Mouse (Mus musculus): ENCODE results near the gene Zfp689. TPM values are rescaled to one million over a fixed set of nuclear protein-coding genes. Genes with fewer than 3 reads are reported as not detected.
"Not testable (repeated sequence)": the region's sequence is repeated elsewhere in the genome, so short reads cannot be mapped to it uniquely, and the experiment has no call there.

The Zfp689 gene
- 3.3 and 4.2 TPM in 2 replicates for total RNA-seq (2021)
- long read RNA-seq, partial matches to known transcripts = 2 of 5 reads
- long read RNA-seq, other reads (novel, unspliced or antisense) = 2 of 5 reads

- DNase-seq = peak; percentile 86
Measured at GRCm38 (mm10) chr7:127448521-127449300, at the start of gene Zfp689. Gene Zfp689, minus strand, starts transcription at chr7:127449158.

DNA sequence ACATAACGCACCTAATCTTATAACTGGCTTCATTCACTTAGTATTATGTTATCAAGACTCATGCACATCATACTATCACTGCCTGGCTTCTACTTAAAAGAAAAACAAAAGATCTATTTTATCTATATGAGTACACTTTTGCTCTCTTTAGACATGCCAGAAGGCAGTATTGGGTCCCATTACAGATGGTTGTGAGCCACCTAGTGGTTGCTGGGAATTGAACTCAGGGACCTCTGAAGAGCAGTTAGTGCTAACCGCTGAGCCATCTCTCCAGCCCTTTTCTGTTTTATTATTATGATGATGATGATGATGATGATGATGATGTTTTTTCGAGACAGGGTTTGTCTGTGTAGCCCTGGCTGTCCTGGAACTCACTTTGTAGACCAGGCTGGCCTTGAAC, 49.4 kb upstream of the Zfp689 start:
- no peak for DNase-seq

GRCm38 (mm10) chr7:127497382-127497781, 48.4 kb upstream of the Zfp689 start:
- DNase-seq = no peak

DNA sequence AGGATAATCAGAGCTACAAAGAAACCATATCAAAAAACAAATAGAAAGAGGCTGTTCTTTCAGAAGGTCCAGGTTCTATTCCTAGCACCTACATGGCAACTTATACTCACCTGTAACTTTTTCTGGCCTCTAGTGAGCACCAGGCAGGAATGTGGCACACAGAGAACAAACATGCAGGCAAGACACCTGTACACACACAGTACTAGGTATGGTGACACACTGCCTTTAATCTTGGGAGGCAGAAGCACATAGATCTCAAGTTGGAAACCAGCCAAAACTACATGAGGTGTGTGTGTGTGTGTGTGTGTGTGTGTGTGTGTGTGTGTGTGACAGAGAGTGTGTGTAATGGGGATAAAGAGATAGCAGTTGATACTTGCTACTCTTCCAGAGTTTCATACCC, 45.7 kb upstream of the Zfp689 start:
- no peak for DNase-seq

GRCm38 (mm10) chr7:127491846-127492245, 42.9 kb upstream of the Zfp689 start:
- no peak for DNase-seq

- DNase-seq = no peak
Measured at GRCm38 (mm10) chr7:127489982-127490381, 41.0 kb upstream of the Zfp689 start.

DNA sequence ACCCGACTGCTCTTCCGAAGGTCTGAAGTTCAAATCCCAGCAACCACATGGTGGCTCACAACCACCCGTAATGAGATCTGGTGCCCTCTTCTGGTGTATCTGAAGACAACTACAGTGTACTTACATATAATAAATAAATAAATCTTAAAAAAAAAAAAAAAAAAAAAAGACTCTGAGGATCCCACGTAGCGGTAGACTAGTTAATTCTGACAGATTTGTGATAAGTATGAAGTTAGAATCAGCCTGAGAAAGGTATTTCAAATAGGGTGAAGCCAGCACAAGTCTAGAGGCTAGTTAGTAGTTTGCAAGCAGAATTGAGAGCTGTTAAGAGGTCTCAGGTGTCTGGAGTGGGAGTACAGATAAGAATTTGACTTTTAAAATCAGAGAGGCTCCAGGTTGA, 39.4 kb upstream of the Zfp689 start:
- not testable (repeated sequence) for DNase-seq

DNA sequence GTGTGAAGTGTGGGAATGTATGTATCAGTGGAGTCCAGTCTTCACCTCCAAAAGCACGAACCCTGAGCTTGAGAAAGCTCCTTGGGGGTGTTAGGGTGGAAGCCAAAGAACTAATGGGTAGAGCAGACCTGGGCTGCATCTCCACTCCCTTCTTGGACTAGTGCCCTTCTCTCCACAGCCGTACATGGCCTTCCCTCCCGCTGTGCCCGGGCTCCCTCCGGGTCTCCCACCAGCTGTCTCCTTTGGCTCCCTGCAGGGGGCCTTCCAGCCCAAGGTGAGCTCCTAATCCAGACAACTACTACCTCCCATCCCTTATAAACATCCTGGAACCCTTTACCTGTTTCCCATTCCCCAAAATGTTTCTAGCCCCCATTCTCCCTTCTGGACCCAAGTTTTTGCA, 36.5 kb upstream of the Zfp689 start:
- no peak for DNase-seq

- DNase-seq = no peak
Measured at GRCm38 (mm10) chr7:127480321-127480720, 31.4 kb upstream of the Zfp689 start.

DNA sequence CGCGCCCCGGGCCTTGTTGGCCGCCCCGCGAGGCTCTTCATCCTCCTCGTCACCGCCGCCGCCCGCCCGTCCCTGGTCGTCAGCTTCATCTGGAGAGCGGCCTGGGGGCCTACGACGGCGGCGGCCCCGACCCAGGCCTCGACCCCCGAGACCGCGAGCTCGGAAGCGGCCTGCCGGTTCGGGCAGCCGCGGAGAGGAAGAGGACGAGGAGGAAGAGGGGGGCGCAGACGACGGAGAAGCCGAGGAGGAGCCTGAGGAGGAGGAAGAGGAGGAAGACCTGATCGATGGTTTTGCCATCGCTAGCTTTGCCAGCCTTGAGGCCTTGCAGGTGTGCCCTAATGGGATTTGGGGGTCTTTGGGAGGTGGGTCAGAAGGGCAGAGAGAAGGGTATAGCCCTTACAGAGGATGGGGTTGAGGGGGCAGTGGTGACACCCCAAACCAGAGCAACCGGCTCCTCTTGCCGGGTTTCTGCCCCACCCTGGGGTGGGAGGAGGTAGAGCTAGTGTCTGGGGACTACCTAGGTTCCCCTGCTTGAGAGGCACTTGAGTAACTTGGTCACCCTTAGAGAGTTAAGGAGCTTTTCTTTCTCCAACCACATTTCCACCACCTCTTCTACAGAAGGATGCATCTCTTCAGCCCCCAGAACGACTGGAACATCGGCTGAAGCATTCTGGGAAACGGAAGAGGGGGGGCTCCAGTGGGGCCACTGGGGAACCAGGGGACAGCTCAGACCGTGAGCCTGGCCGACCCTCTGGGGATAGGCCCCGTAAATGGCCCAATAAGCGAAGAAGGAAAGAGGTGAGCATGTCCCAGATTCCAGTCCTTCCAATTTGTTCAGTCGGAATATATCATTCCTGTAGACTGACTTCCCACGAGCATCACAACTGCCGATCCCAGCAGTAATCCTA, 30.6 kb upstream of the Zfp689 start:
- no peak for DNase-seq

DNA sequence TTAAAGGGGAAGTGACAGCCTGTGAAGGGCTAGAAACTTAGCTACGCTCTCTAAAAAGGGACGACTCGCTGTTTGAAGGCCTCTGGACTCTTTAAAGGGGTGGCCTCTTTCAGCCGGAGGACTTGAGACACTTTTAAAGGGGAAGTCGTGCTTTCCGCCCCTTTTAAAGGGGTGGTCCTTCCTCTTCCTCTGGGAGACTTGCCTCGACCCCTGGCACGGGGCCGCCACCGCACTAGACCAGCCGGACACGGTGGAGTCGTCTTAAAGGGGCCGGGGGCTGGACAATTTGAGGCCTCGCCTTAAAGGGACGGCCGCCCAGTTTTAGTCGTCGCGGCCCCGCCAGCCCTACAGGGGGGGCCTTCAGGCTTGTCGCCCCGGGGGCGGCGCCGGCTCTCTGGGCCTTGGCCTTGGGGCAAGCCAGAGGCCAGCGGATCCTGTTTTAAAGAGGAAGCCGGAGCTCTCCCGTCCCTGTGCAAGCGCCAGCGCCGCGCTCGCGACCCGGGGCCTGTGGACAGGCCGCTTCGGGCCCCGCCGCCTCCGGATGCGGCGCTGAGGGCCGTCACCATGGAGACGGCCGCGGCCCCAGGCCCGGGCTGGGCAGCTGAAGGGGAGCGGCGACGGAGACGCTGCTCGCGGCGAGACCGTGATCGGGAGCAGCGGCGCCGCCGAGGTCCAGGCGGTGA, 29.8 kb upstream of the Zfp689 start, which contains the start of gene Fbrs:
Gene Fbrs (plus strand): TSS at position 565 of the 683 bp plus-strand sequence.
- DNase-seq = peak; percentile 96

- peak; percentile 97 for DNase-seq
Measured at GRCm38 (mm10) chr7:127477687-127478634, 29.0 kb upstream of the Zfp689 start.

- DNase-seq = no peak
Measured at GRCm38 (mm10) chr7:127476855-127477254, 27.9 kb upstream of the Zfp689 start.

DNA sequence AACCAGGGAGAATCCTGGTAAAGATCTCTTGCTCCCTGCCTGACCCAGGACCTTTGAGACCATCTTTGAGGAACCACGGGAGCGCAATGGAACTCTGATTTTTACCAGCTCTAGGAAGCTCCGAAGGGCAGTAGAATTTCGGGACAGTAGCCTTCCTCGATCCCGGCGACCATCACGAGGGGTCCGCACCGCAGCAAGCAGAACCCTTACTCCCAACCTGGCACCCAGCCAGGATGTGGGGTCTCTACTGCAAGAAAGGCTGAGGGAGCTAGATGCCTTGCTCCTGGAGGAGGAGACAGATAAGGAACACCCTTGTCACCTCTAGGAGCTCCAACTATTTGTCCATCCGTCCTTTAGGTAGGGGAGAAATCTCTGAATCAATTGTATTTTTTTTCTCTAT, 27.4 kb upstream of the Zfp689 start:
- DNase-seq = no peak

DNA sequence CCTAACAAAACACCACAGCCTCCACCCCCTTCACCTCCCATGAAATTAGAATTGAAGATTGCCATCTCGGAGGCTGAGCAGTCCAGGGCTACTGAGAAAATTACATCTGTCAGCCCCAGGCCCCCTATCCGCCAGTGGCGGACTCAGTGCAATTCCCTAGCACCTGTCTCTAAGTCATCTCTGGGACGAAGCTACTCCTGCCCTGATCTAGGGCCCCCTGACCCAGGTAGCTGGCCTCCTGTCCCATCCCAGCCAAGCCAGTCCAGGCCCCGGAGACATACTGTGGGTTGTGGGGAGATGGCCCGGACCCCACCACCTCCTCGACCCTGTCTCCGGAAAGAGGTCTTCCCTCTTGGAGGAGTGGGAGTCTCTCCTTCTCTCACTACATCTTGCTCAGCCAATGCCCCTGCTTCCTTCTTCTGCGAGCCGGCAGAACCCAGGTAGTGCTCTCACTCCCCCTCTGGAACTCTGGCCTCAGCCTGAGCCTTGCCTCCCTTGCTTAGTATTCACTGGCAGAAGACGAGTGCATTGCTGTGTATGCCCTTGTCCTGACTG, 26.3 kb upstream of the Zfp689 start:
- DNase-seq = no peak

DNA sequence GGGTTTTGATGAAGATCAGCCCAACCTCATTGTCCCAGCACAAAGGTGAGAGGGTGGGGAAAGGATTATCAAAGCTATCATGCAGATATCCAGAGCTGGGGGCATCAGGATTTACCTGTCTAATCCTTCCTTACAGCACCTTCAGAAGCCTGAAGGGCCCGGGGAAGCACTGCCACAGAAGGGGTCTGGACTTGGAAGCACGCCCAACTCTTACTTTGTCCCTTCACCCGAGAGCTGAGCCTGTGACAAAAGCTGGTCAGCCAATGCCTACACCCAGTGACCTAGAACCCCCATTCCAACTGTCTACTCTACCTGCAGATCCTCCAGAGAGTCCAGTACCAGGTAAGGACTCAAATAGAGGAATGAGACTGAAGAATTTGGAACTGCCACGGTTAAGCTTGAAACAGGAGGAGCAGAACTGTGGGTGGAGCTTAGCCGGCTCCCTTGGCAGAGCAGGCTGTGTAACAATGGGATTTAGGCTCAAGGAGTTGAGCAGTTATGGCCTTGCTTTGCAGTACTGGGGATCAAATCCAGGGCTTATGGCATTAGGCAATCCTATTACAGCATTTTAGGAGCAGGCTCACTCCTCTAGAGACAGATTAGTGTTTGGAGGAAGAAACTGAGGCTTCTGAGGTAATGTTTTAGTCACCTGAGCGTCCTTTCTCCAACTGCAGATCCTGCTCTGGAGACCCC, 25.6 kb upstream of the Zfp689 start:
- no peak for DNase-seq

- DNase-seq = no peak
Measured at GRCm38 (mm10) chr7:127473705-127474104, 24.7 kb upstream of the Zfp689 start.

DNA sequence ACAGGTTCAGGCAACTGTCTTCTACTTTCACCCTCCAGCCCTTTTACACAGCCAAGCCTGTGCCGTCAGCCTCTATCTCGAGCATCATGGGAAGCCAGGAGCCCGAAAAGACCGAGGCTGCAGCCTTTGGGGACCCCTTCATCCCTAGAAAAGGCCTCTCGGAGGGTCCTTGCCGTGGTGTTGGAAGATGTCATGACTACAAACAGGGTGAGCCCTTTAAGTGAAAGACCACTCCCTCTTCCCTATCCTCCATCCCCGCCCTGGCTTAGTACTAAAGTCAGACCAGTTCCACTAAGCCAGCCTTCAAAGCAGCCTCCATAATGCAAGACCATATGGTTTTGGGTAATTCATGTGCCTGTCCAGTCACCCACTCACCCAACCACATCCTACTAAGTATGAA, 23.1 kb upstream of the Zfp689 start:
- no peak for DNase-seq

GRCm38 (mm10) chr7:127471646-127472010, 22.7 kb upstream of the Zfp689 start:
- peak; percentile 59 for DNase-seq

Measured in adrenal gland, postnatal 25 days (tissue).